Mouse (Mus musculus): Measurements from ENCODE around the gene Tnfsf12. TPM values are rescaled to one million over a fixed set of nuclear protein-coding genes. Genes with fewer than 3 reads are reported as not detected.

Tnfsf12 gene
- polyA plus RNA-seq, 1 experiment, result 20.0 TPM

DNA sequence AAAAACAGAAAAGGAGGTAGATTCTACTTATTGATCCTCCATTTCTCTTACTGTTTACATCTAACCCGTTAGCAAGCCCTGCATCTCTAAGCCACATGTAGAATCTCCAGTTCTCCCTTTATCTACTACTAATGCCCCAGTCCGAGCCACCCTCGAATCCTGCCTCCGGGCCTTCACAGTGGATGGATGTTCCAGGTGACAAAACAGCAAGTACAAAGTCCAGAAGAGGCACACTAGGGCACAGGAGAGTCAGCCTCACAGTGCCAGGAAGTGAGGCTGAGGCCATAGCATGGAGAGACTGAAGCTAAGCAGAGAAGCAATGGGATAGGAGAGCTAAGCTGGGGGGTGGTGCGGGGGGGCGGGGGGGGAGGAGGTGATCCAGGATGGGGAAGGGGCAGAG lies 2.8 kb downstream of the Tnfsf12 start:
- no peak overlapping the region for H3K4me3 ChIP-seq (ENCODE audit: insufficient read depth, low read length)
- no peak for TF ChIP-seq POLR2A (IDR thresholded peaks at IDR 0.05; ENCODE audit: low read depth, low read length)
- TF ChIP-seq CTCF (IDR thresholded peaks at IDR 0.05; ENCODE audit: borderline replicate concordance, insufficient read depth, low read length), result no peak
- no peaks in the 10 kb centered on the region for H3K4me1 ChIP-seq (ENCODE audit: control insufficient read depth, insufficient read depth, low read length)
- no peak overlapping the region for H3K27ac ChIP-seq (ENCODE audit: insufficient read depth, low read length)

DNA sequence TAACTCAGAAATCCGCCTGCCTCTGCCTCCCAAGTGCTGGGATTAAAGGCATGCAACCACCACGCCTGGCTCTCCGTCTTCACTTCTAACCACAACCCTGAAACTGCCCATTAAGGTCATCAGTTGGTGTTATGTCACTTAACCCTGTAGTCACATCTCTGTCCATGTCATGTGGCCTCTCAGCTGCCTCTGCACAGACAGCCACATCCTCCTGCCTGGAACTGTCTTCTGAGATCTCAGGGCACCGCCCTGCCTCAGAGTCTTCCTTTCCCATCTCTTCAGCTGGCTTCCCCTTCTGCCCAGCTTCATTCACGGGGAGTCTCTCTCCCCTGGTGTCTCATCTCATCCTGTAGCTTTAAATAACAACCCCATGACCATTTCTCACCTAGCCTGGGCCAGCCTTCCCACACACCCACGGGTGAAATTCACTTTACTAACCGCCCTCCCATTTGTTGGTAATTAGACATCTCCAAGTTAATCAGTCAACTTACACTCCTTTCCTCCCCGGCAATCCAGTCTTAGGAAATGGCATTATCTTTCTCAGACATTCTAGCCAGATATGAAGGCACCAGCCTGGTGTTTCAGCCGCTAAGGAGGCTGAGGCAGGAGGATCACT lies 3.3 kb downstream of the Tnfsf12 start:
- Histone ChIP-seq H3K27ac (ENCODE audit: insufficient read depth, low read length) (no peak overlapping the region), H3K4me3 (ENCODE audit: insufficient read depth, low read length) (no peak overlapping the region), H3K4me1 (ENCODE audit: control insufficient read depth, insufficient read depth, low read length) (no peaks in the 10 kb centered on the region)
- TF ChIP-seq POLR2A (IDR thresholded peaks at IDR 0.05; ENCODE audit: low read depth, low read length), result no peak

GRCm38 (mm10) chr11:69689891-69690290 lies 5.8 kb downstream of the Tnfsf12 start:
- no peak for TF ChIP-seq POLR2A (IDR thresholded peaks at IDR 0.05; ENCODE audit: low read depth, low read length)
- no peak for TF ChIP-seq CTCF (IDR thresholded peaks at IDR 0.05; ENCODE audit: borderline replicate concordance, insufficient read depth, low read length)
- peaks cover 3% of the 10 kb centered on the region; the same call in 1 of the 2 replicates for H3K4me1 ChIP-seq (ENCODE audit: control insufficient read depth, insufficient read depth, low read length)
- H3K27ac ChIP-seq (ENCODE audit: insufficient read depth, low read length), result no peak overlapping the region
- H3K4me3 ChIP-seq (ENCODE audit: insufficient read depth, low read length), result no peak overlapping the region

GRCm38 (mm10) chr11:69687061-69687460 lies 8.6 kb downstream of the Tnfsf12 start:
- no peak overlapping the region for H3K27ac ChIP-seq (ENCODE audit: insufficient read depth, low read length)

DNA sequence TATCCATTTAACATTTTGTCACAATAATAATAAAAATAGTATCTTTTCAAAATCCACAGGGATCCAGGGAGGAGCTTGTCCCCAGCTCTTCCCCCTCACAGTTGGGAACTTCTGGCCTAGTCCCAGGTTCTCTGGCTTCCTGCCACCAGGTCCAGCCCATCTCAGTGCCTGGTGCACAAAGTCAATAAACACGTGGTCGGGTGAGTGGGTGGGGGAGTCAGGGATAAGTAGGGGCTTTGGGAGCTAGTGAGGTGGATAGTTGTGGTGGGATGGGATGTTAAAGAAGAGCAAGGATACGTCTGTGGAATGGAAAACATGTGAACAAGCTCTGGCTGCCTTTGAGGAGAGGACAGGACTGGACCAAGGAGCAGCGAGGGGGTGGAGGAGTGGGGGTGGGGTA lies 9.3 kb downstream of the Tnfsf12 start:
- no peak for TF ChIP-seq POLR2A (IDR thresholded peaks at IDR 0.05; ENCODE audit: low read depth, low read length)
- no peak for TF ChIP-seq CTCF (IDR thresholded peaks at IDR 0.05; ENCODE audit: borderline replicate concordance, insufficient read depth, low read length)
- Histone ChIP-seq H3K27ac (ENCODE audit: insufficient read depth, low read length) (no peak overlapping the region), H3K4me1 (ENCODE audit: control insufficient read depth, insufficient read depth, low read length) (peaks cover 10% of the 10 kb centered on the region), H3K4me3 (ENCODE audit: insufficient read depth, low read length) (no peak overlapping the region)

More at GRCm38 (mm10) chr11:69687061-69687460, 8.6 kb downstream of the Tnfsf12 start:
- TF ChIP-seq POLR2A (IDR thresholded peaks at IDR 0.05; ENCODE audit: low read depth, low read length), result no peak
- no peak for TF ChIP-seq CTCF (IDR thresholded peaks at IDR 0.05; ENCODE audit: borderline replicate concordance, insufficient read depth, low read length)
- Histone ChIP-seq H3K4me1 (ENCODE audit: control insufficient read depth, insufficient read depth, low read length) (peaks cover 10% of the 10 kb centered on the region), H3K4me3 (ENCODE audit: insufficient read depth, low read length) (no peak overlapping the region)

DNA sequence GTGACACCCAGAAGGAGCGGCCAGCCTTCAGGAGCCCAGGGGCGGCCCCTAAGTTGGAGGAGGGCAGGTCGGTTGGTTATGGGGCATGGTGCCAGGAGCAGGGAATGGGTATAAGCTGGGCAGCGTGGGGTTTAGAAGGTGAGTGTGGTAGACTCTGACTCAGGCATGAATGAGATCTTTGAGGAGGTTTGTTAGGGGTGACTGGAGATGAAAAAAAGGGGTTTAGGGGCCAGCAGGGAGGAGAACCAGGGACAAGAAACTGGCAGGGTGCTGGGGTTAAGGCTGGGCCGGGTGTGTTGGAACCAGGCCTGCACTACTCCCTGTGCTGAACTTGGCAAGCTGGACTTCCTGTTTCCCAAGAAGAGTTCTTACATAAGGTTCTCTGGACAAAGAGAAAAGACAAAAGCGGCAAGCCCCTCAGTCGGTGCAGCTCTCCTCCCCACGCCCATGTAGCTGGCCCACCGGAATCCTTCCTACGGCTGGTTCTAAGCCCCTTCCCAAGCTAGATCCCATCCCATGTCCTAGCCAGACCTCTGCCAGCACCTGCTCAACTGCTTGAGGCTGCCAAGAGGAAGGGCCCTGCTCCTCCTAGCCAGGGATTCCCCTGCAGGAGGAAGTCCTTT lies 10.0 kb downstream of the Tnfsf12 start, which contains the start of gene Tnfsf13:
Gene Tnfsf13, minus strand, starts transcription at position 259 of the 623 bp plus-strand sequence.
- peaks cover 10% of the 10 kb centered on the region for H3K4me1 ChIP-seq (ENCODE audit: control insufficient read depth, insufficient read depth, low read length)
- H3K4me3 ChIP-seq (ENCODE audit: insufficient read depth, low read length), result no peak within 1 kb of the TSS
- TF ChIP-seq POLR2A (IDR thresholded peaks at IDR 0.05; ENCODE audit: low read depth, low read length), result no peak
- TF ChIP-seq CTCF (IDR thresholded peaks at IDR 0.05; ENCODE audit: borderline replicate concordance, insufficient read depth, low read length), result no peak
- peak within 1 kb of the TSS; percentile 2; the same call in 1 of the 2 replicates for H3K27ac ChIP-seq (ENCODE audit: insufficient read depth, low read length)

- no peak for TF ChIP-seq POLR2A (IDR thresholded peaks at IDR 0.05; ENCODE audit: low read depth, low read length)
- TF ChIP-seq CTCF (IDR thresholded peaks at IDR 0.05; ENCODE audit: borderline replicate concordance, insufficient read depth, low read length), result no peak
- H3K4me1 ChIP-seq (ENCODE audit: control insufficient read depth, insufficient read depth, low read length), result peaks cover 10% of the 10 kb centered on the region
- no peak overlapping the region for H3K27ac ChIP-seq (ENCODE audit: insufficient read depth, low read length)
- H3K4me3 ChIP-seq (ENCODE audit: insufficient read depth, low read length), result no peak overlapping the region
Observed at GRCm38 (mm10) chr11:69684936-69685335, 10.7 kb downstream of the Tnfsf12 start.

- Histone ChIP-seq H3K4me1 (ENCODE audit: control insufficient read depth, insufficient read depth, low read length) (peaks cover 10% of the 10 kb centered on the region), H3K4me3 (ENCODE audit: insufficient read depth, low read length) (no peak overlapping the region), H3K27ac (ENCODE audit: insufficient read depth, low read length) (no peak overlapping the region)
- TF ChIP-seq CTCF (IDR thresholded peaks at IDR 0.05; ENCODE audit: borderline replicate concordance, insufficient read depth, low read length), result no peak
- TF ChIP-seq POLR2A (IDR thresholded peaks at IDR 0.05; ENCODE audit: low read depth, low read length), result no peak
Observed at GRCm38 (mm10) chr11:69684128-69684745, 11.4 kb downstream of the Tnfsf12 start.

- Histone ChIP-seq H3K27ac (ENCODE audit: insufficient read depth, low read length) (peak overlapping the region; percentile 95), H3K4me3 (ENCODE audit: insufficient read depth, low read length) (no peak overlapping the region), H3K4me1 (ENCODE audit: control insufficient read depth, insufficient read depth, low read length) (peaks cover 10% of the 10 kb centered on the region)
- no peak for TF ChIP-seq CTCF (IDR thresholded peaks at IDR 0.05; ENCODE audit: borderline replicate concordance, insufficient read depth, low read length)
- TF ChIP-seq POLR2A (IDR thresholded peaks at IDR 0.05; ENCODE audit: low read depth, low read length), result no peak
Observed at GRCm38 (mm10) chr11:69683576-69683975, 12.1 kb downstream of the Tnfsf12 start.

Measured in embryonic fibroblast, embryonic 13.5 days (primary cell).